Mouse (Mus musculus) hindbrain, embryonic 16.5 days (tissue): ENCODE measurements around the gene Gtse1. TPM values are rescaled to one million over a fixed set of nuclear protein-coding genes. Genes with fewer than 3 reads are reported as not detected.
"Not testable (repeated sequence)": the region's sequence is repeated elsewhere in the genome, so short reads cannot be mapped to it uniquely, and the experiment has no call there.

Experiments
- ATAC-seq: fragments of 200-750 bp; cut with Nextera tagmentation; 2 replicates; pipeline ENCODE4 v1.8.0; 2017; ENCODE audit warnings: moderate TSS enrichment, moderate library complexity
- H3K27ac ChIP-seq: fragments of 300-500 bp; sonication (generic); 2 replicates; pipeline ENCODE4 v1.5.1; 2014; ENCODE audit warnings: low read depth, mild to moderate bottlenecking, control low read depth, low read length, moderate library complexity
- H3K27me3 ChIP-seq: fragments of 300-500 bp; sonication (generic); replicated peaks from 2 replicates; pipeline ENCODE4 v1.6.1; 2014; ENCODE audit warnings: low read length; ENCODE audit not compliant: control insufficient read depth, insufficient read depth
- H3K36me3 ChIP-seq: fragments of 300-500 bp; sonication (generic); 2 replicates; pipeline ENCODE4 v1.6.1; 2014; ENCODE audit warnings: mild to moderate bottlenecking, low read length, moderate library complexity, mixed read lengths; ENCODE audit not compliant: control insufficient read depth, insufficient read depth
- H3K4me1 ChIP-seq: fragments of 300-500 bp; sonication (generic); 2 replicates; pipeline ENCODE4 v1.6.1; 2014; ENCODE audit warnings: low read depth, low read length; ENCODE audit not compliant: control insufficient read depth, insufficient read depth
- H3K4me2 ChIP-seq: fragments of 300-500 bp; sonication (generic); 2 replicates; pipeline ENCODE4 v1.6.1; 2014; ENCODE audit warnings: mild to moderate bottlenecking, low read length, control low read depth, moderate library complexity
- H3K4me3 ChIP-seq: fragments of 300-500 bp; sonication (generic); 2 replicates; pipeline ENCODE4 v1.5.1; 2014; ENCODE audit warnings: mild to moderate bottlenecking, low read length, control low read depth, moderate library complexity
- H3K9ac ChIP-seq: fragments of 300-500 bp; sonication (generic); 2 replicates; pipeline ENCODE4 v1.6.1; 2014; ENCODE audit warnings: low read depth, mild to moderate bottlenecking, control low read depth, low read length, moderate library complexity
- H3K9me3 ChIP-seq: fragments of 300-500 bp; sonication (generic); 2 replicates; pipeline ENCODE4 v1.6.1; 2014; ENCODE audit warnings: mild to moderate bottlenecking, low read length, moderate library complexity; ENCODE audit not compliant: control insufficient read depth
- WGBS: fragments of 180-500 bp; shearing (Covaris S2); extraction: QIAGEN DNeasy Blood & Tissue Kit; methylation state at CpG from one replicate; pipeline ENCODE4 v1.1.7; 2014; 5-methylcytosine and 5-hydroxymethylcytosine counted together
- polyA plus RNA-seq: library from polyadenylated mRNA; unstranded; fragments of >200 nt; fragmentation: Nextera tagmentation; extraction: Ambion mirVana; gene quantifications from 2 replicates; pipeline ENCODE4 v1.2.1, GENCODE M21; 2015

The Gtse1 gene
- polyA plus RNA-seq, 1 experiment from 2014 or later = 6.2 TPM

GRCm38 (mm10) chr15:85851656-85852392 is 7.7 kb upstream of the Gtse1 start:
- Histone ChIP-seq H3K4me3 (no peak overlapping the region), H3K9me3 (no peaks in the 10 kb centered on the region), H3K27me3 (no peaks in the 10 kb centered on the region), H3K36me3 (no peaks in the 10 kb centered on the region), H3K9ac (no peak overlapping the region), H3K4me1 (no peaks in the 10 kb centered on the region), H3K27ac (no peak overlapping the region), H3K4me2 (no peak overlapping the region)
- 69% methylated on average over 12 of the region's 12 CpGs for WGBS
- no peak for ATAC-seq

GRCm38 (mm10) chr15:85858980-85859489 is 510 bp upstream of the Gtse1 start:
- Histone ChIP-seq H3K4me2 (peak overlapping the region; percentile 78), H3K9ac (peak overlapping the region; percentile 83), H3K36me3 (no peaks in the 10 kb centered on the region), H3K4me3 (peak overlapping the region; percentile 56), H3K4me1 (peaks cover 16% of the 10 kb centered on the region), H3K27ac (peak overlapping the region; percentile 83), H3K9me3 (no peaks in the 10 kb centered on the region), H3K27me3 (no peaks in the 10 kb centered on the region)
- WGBS = 7% methylated on average over 15 of the region's 15 CpGs
- ATAC-seq = peak; percentile 16; the same call in 1 of the 2 replicates

- H3K36me3 ChIP-seq, H3K9ac ChIP-seq, ATAC-seq, H3K4me1 ChIP-seq, H3K4me2 ChIP-seq, H3K9me3 ChIP-seq, H3K4me3 ChIP-seq, H3K27ac ChIP-seq, H3K27me3 ChIP-seq: not testable (repeated sequence)
- WGBS = 92% methylated on average over 7 of the region's 7 CpGs
Measured at GRCm38 (mm10) chr15:85865913-85866312, 6.4 kb downstream of the Gtse1 start.

GRCm38 (mm10) chr15:85867696-85868095 is 8.2 kb downstream of the Gtse1 start:
- no peaks in the 10 kb centered on the region for H3K27me3 ChIP-seq
- no peaks in the 10 kb centered on the region for H3K36me3 ChIP-seq
- ATAC-seq = no peak
- H3K4me3 ChIP-seq = no peak overlapping the region
- no peaks in the 10 kb centered on the region for H3K4me1 ChIP-seq
- no peak overlapping the region for H3K27ac ChIP-seq
- 51% methylated on average over 6 of the region's 6 CpGs for WGBS
- H3K4me2 ChIP-seq = no peak overlapping the region
- no peaks in the 10 kb centered on the region for H3K9me3 ChIP-seq
- no peak overlapping the region for H3K9ac ChIP-seq

GRCm38 (mm10) chr15:85877336-85877735 is 17.8 kb downstream of the Gtse1 start:
- Histone ChIP-seq H3K27ac (no peak overlapping the region), H3K27me3 (no peaks in the 10 kb centered on the region), H3K36me3 (no peaks in the 10 kb centered on the region), H3K4me1 (peaks cover 17% of the 10 kb centered on the region), H3K9ac (no peak overlapping the region), H3K4me2 (no peak overlapping the region), H3K4me3 (no peak overlapping the region), H3K9me3 (no peaks in the 10 kb centered on the region)
- ATAC-seq = no peak
- WGBS = 86% methylated on average over 7 of the region's 7 CpGs

- Histone ChIP-seq H3K9me3 (no peaks in the 10 kb centered on the region), H3K4me2 (peak within 1 kb of the TSS; percentile 92), H3K27ac (peak within 1 kb of the TSS; percentile 87), H3K4me1 (peaks cover 17% of the 10 kb centered on the region), H3K27me3 (no peaks in the 10 kb centered on the region), H3K9ac (peak within 1 kb of the TSS; percentile 93), H3K4me3 (peak within 1 kb of the TSS; percentile 88), H3K36me3 (peaks cover 7% of the 10 kb centered on the region)
- under 1% methylated on average over 47 of the region's 50 CpGs for WGBS
- peak; percentile 96 for ATAC-seq
Measured at GRCm38 (mm10) chr15:85878848-85879497, 19.4 kb downstream of the Gtse1 start, which contains the start of gene Trmu. Trmu (plus strand) TSS chr15:85879312.

GRCm38 (mm10) chr15:85879498-85879895 is 20.0 kb downstream of the Gtse1 start:
- H3K4me2 ChIP-seq = peak overlapping the region; percentile 92
- peak overlapping the region; percentile 87 for H3K27ac ChIP-seq
- H3K9me3 ChIP-seq = no peaks in the 10 kb centered on the region
- peaks cover 17% of the 10 kb centered on the region for H3K4me1 ChIP-seq
- no peaks in the 10 kb centered on the region for H3K27me3 ChIP-seq
- H3K4me3 ChIP-seq = peak overlapping the region; percentile 88
- peak overlapping the region; percentile 93 for H3K9ac ChIP-seq
- H3K36me3 ChIP-seq = peaks cover 7% of the 10 kb centered on the region
- peak; percentile 22 for ATAC-seq
- 3% methylated on average over 17 of the region's 18 CpGs for WGBS

GRCm38 (mm10) chr15:85885606-85886005 is 26.1 kb downstream of the Gtse1 start:
- WGBS = 95% methylated on average over 5 of the region's 5 CpGs
- Histone ChIP-seq H3K4me2 (no peak overlapping the region), H3K27me3 (no peaks in the 10 kb centered on the region), H3K4me1 (peaks cover 4% of the 10 kb centered on the region), H3K9ac (no peak overlapping the region), H3K4me3 (no peak overlapping the region), H3K36me3 (peaks cover 18% of the 10 kb centered on the region), H3K9me3 (no peaks in the 10 kb centered on the region), H3K27ac (no peak overlapping the region)
- no peak for ATAC-seq

GRCm38 (mm10) chr15:85889235-85889634 is 29.7 kb downstream of the Gtse1 start:
- H3K4me2 ChIP-seq = no peak overlapping the region
- ATAC-seq = no peak
- H3K9me3 ChIP-seq = no peaks in the 10 kb centered on the region
- H3K9ac ChIP-seq = no peak overlapping the region
- H3K27ac ChIP-seq = no peak overlapping the region
- peaks cover 18% of the 10 kb centered on the region for H3K36me3 ChIP-seq
- peaks cover 4% of the 10 kb centered on the region; the same call in 1 of the 2 replicates for H3K4me1 ChIP-seq
- WGBS = 93% methylated on average over 4 of the region's 4 CpGs
- no peak overlapping the region for H3K4me3 ChIP-seq
- no peaks in the 10 kb centered on the region for H3K27me3 ChIP-seq
